Mouse (Mus musculus): ENCODE measurements around the gene St8sia1.

The St8sia1 gene

DNA sequence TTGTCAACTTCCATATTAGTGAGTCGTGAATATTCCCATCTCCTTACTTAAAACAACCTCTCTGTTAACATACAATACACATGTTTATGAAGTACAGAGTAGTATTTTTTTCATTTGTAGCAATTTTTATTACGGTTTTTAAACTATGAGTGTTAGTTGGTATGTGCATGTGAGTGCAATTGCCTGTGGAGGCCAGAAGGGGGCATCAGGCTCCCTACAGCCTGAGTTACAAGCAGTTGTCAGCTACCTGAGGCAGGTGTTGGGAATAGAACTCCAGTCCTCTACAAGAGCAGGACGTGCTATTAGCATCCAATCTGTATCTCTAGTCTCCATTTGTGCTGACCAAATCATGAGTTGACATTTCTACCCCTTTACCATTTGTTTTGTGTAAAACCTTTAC is 19.8 kb downstream of the St8sia1 start:
- DNase-seq (ENCODE audit: low spot score in 2 of 2) = no peak

DNA sequence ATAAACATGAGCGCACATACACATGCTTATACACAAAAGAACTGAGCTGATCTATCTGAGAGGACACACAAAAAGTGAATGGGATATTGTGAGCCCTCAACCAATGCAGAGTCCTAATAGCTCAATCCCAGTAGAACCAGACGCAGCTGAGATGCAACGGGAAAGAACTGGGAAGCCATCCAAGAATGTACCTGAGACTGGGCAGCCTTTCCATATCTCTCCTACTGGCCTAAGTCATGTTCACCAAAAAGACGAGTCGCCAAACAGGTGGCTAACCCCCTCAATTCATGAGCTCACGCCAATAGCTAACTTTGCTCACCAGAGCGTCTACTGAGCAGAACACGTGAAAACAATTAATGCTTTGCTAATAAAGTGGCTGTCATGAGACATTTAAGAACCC is 20.8 kb downstream of the St8sia1 start:
- DNase-seq (ENCODE audit: low spot score in 2 of 2) = no peak

DNA sequence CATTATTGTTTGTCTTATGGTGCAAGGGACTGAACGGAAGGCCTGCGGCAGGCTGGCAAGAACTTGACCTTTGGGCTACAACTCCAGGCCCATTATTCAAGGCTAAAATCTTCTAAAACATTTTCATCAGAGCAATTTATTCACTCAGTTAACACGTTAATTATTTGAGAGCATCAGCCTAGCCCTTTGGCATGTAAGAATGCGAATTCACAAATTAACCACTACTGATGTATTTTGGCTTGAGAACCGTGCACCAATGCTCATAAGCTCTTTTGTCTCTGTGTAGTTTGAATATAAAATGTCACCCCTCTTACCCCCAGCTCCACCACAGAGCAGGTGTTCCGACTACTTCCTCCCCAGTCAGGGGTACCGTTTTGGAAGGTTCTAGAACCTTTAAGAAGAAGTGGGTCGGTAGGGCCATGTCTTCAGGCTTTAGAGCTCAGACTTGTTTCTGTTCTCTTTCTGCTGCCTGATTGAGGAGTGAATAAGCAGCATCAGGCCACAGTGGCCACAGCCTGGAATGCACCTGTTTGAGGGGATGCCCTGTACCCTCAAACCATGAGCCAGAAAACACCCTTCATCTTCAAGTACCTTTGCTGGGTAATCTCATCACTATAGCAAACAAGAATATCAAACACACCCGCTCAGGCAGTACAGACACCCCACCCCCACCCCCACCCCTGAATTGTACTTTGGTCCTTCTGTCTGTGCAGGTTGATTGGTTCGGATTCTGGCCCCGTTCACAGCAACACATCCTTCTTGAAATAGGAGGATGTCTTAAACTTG is 22.5 kb downstream of the St8sia1 start:
- no peak for DNase-seq (ENCODE audit: low spot score in 2 of 2)

DNA sequence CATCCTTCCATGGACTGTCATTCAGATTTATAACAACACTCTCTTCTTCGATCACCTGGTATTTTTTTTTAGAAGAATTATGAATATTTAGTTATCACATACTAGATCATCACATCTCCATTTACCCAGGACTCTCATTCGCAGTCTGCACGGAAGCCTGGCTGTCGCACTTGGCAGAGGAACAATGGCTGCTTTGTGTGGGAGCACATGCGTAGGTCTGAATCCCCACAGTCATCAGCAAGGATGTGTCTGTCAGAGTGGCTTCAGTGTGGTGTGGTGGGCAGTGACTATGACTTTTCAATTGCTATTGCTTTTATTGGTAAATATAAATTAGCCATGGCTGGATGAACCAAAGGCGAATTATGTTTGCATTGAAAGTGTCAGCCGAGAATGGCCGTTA is 23.2 kb downstream of the St8sia1 start:
- DNase-seq (ENCODE audit: low spot score in 2 of 2) = peak; percentile 22 to 54

DNA sequence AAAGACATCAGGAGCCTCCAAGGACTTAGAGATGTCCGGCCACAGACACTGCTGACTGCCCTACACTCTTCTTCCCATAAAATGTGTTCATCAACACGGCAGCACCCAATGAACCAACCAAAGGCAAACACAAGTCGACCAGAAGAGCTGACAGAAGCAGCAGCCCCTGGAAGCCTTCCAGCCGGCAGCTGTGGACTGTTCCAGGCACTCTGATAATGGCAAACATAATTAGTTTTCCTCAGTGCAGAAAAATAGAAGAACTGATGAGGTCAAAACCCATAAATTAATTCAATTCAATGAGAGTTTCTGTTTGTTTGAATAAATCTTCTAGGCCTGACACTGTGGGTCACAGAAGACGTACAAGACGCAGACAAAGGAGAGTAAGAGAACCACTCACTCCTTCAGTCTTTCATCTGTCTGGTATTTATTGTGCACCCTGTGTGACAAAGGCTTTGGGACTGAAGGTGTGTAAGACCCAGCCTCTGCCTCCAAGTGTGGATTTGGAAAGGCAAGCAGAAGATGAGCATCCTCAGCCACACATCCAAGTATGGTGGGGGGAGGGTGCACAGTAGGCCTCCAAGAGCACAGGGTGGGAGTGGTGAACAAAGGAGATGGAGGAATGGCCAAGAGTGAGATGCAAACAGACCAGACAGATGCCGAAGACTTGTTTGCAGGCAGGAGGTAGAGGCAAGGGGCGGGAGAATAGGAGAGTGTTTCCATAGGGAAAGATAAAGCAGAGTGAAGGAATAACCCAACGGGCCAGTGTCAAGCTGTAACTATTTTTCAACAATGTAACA is 25.5 kb downstream of the St8sia1 start:
- DNase-seq (ENCODE audit: low spot score in 2 of 2) = no peak

DNA sequence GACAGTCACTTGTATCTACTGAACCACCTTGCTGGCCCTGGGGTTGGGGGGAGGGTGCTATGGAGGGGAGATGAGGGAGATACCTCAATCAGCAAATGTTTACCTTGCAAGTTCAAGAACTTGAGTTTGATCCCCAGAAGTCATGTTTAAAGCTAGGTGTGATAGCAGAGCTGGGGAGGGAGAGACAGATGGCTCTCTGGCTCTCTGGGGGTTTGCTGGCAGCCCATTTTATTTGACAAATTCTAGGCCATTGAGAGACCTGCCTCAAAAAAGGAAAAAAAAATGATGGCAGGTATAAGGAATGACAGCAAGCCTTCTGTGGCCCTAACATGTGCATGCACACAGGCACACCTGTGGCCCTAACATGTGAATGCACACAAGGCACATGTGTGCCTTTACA is 26.2 kb downstream of the St8sia1 start:
- DNase-seq (ENCODE audit: low spot score in 2 of 2) = no peak

DNA sequence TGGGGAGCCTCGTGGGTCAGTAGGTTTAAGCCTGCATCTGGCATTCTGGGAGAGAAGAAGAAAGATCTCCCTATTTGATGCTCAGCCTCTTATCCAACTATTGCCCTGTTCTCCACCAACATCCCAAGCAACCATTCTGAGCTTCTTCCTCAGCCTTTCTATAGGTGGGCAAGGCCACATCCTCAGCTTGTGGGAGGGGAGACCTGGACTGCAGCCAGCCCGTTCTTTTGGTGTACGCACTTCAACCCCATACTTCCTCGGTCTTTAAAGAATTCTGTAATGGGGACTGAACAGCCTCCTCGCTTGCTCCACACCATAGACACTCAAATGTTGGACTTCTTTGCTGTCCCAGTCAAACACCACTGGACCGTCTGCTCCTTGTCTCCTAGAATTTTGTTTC is 31.7 kb downstream of the St8sia1 start:
- DNase-seq (ENCODE audit: low spot score in 2 of 2) = no peak

DNA sequence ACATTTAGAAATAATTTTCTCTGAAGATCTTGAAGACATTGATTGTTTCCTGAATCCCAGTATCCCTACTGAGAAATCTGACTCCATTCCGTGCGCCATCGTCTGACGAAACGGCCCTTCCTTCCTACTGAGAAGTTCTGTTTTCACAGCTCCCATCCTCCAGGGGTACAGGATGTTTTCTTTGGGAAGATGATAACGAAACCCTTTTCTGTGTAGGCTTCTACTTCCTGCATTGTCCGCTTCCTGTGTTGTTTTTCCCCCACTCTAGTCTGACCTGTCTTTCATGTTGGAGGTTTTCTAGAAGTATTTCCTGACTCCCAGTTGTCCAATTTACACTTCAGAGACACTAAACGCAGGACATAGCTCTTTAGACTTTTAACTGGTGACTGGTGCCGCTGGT is 32.1 kb downstream of the St8sia1 start:
- no peak for DNase-seq (ENCODE audit: low spot score in 2 of 2)

DNA sequence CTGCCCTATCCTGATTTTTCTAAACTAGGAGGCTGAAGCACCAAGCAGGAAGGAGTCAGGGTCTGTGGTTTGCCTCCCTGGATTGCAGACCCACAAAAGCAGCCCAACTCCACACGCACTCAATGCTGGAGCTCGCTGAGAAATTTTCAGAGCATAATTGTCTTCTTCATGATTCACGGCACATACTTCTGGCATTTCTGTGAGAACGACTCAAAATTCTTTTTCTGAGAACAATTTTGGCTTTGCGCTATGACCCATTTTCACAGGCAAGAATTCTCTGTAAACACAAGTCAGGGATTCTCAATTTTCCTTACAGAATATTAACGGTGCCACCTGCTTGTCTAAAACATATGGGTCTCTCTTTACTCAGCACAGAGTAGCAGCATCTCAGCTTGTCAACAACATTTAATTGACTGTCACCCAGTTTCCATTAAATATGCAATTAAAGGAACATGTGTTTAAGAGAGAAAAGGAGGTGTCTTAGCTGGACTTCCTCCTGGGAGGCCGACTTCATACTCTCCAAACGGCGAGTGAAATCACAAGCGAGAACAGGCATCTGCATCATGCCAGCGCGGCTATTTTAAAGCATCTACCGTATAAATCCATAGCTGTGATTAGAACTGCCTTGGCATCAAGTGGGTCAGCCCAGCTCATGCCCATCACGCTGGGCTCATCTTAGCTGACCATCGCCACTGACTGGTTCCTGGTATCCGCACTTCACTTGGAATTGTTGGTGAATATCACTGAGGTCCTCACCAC is 35.5 kb downstream of the St8sia1 start:
- DNase-seq (ENCODE audit: low spot score in 2 of 2) = peak in 1 of 2 experiments; percentile 10

DNA sequence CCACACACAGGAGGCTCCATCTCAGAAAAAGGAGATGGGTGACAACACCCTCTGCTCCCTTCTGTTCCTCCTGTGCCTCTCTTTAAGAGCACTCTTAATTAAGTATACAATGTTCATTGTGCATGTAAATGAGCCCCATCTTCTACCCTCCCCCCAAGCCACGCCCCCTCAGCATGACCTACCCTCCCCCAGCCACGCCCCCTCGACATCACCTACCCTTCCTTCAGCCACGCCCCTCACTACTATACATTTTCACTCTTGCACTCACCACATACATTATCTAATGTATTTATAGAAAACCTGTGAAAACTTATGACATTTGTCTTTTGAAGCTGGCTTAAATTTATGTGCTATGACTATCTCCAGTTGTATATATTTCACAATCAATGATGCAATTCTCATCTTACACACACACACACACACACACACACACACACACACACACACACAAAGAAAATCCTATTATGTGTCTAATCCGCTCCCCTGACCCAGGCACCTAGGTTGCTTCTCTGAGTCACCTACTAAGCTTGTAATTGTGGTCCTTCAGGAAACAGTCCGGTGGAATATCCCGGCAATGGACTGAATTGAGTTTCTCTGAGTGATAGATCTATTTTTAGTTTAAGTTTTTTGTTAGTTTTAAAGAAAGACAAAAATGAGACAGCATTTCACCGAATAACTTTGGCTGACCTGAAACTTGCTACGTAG is 37.2 kb downstream of the St8sia1 start:
- DNase-seq (ENCODE audit: low spot score in 2 of 2) = no peak

DNA sequence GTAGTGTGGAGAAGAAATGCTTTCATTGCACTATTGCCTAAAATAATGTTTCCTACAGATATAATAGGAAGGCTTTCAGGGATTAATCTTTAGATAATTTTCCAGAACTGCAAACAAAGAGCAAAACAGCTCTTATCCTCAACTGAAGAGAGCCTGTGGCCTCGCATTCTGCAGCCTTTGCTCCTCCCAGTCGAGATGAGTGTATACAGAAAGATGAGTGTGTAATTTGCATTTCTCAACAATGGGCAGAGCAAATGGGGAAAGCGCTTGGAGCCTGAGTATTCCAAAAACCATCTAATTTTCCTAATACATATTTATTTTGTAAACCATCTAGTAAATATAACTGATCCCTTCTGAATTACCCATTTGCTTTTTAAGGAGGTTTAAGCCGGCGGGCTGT is 38.3 kb downstream of the St8sia1 start:
- DNase-seq (ENCODE audit: low spot score in 2 of 2) = no peak

DNA sequence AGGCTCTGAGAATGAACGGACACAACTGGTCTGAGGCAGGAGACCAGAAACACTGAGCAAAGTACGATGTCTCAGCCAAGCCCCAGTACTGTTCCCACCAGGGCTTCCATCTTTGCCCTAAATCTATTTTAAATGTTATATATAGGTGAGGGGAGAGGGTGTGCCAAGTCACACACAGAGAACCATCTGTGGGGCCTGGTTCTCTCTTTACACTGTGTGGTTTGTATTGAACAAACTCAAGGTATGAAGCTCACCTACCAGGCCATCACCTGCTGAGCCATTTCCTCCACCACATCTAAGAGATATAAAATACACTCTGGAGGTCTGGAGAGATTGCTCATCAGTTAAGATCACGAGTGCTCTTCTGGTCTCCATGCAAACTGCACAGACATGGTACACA is 38.9 kb downstream of the St8sia1 start:
- DNase-seq (ENCODE audit: low spot score in 2 of 2) = no peak

DNA sequence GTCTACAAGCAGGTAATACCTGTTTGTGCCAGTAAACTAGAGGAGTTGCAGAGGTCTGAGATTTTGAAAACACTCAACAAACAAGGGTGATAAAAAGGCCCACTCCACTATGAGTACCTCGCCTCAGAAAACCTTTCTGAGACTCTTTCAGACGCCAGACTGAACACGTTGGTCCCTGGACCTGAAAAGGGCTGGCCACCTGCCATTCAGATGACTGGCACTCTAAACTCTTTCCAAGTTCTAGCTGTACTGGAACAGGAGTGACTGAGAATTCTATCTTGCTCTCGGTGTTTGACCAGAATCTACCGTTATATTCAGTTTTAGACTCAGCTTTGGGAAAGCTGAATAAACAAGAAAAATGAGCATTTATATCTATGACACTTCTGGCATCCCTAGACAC is 43.4 kb downstream of the St8sia1 start:
- DNase-seq (ENCODE audit: low spot score in 2 of 2) = no peak

DNA sequence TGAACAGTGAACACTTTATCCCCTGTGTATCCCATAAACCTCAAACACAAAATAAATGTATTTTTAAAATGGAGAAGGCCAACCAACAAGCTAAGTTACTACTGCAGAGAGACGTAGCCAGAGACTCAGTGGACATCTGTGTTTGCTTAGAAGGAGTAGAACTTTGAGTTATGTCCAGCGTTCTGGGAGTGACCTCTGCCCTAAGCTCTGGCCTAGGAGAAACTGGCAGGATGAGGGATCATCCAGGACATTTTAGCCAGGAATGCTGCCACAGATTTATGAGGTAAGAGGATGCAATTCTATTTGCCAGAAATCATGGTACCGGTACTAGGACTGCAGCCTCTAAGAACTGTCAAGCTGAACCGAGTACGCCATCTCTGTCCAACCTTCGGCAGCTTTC is 45.6 kb downstream of the St8sia1 start:
- no peak for DNase-seq (ENCODE audit: low spot score in 2 of 2)

DNA sequence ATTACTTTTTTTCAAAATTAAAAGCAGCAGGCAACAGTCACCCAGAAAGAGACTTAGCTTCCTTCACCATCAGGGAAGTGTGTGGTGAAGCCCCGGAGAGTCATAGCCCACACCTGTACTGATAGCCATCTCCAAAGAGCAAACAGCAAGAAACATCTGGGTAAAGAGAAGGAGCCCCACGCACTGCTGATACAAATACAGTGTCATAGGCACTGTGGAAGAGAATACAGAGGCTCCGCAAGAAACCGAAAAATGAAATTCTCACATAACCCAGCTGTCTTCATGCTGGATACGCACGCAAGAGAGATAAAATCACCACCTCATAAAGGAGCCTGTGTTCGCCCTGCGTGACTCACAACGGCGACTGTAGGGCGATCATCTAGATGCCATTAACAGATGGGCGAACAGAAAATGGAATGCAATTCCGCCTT is 46.8 kb downstream of the St8sia1 start:
- DNase-seq (ENCODE audit: low spot score in 2 of 2) = no peak

DNA sequence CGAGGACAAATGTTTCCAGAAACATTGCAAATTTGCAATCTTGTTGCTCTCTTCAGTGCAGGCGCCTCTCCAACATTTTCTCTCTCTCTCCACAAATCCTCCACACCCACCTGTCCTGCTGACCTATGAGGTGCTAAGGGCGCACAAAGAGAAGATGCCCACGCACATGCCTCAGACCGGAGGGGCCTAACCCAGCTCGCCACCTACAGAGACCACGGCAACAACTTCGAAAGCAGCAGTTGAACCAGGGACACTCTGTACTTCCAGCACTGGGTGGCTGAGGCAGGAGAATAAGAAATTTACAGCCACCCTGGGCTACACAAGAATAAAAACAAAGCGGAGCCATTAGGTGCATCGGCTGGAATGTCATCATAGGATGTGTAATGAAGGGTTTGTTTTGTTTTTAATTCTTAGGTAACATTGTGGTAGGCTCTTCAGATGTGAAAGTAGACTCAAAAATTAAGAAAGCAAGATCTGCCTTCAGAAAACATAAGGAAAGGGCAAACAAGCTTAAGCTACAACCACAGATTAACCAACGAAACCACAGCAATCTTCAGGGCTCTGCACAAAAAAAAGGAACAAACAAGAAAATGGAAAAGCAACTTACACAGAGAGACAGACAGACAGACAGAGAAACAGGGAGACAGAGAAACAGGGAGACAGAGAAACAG is 47.8 kb downstream of the St8sia1 start:
- no peak for DNase-seq (ENCODE audit: low spot score in 2 of 2)

DNA sequence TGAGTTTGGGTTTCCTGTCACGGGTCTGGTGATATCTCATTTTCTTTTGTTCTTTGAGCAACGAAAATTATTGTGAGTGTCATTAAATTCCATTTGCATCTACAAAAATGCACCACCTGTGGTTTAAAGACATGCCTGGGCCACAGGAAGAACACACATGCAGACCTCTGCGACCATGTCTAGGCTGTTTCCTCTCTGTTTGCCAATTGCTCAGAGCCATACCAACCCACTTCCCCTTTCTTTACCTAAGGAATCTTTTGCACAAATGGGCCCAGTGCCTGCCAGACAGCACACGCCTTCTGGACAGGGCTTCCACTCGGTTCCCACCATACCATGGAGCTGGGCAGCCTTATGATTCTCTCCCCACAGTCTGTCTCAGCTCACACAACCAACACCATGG is 48.8 kb downstream of the St8sia1 start:
- no peak for DNase-seq (ENCODE audit: low spot score in 2 of 2)

DNA sequence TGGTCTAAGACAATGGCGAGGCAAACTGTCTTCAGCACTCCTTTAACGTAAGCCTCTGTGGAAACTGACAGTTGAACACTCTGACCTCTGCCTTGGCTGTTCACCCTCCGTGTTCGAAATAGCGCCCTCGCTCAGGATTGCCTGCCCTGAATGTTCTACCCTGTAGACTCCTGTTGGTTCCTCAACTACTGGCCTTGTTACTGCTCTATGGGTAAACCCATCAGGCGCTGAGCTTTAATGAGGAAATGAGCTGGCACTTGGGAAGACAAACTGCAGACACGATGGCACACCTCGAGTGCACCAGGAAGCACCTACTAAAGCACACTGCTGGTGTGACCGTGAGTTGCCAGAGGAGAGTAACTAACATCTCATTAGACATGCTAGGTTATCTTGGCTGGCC is 49.6 kb downstream of the St8sia1 start:
- no peak for DNase-seq (ENCODE audit: low spot score in 2 of 2)

DNA sequence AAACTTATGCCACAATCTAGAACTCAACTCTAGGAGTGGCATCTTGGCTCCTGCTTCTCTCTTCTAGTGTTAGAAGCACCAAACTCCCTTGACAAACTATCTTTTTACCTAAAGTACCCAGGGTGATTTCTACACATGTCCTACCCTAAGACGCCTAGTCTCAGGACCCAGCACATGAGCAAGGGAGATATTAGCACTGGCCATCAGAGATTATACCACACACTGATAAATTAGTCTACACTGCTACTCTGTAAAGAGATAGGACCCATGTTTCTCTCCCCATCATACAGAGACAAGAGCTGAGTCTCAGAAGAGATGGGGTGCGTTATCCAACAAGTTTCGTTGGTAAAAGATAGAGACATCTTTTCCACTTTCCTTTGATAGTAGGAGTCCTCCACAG is 53.0 kb downstream of the St8sia1 start:
- no peak for DNase-seq (ENCODE audit: low spot score in 2 of 2)

DNA sequence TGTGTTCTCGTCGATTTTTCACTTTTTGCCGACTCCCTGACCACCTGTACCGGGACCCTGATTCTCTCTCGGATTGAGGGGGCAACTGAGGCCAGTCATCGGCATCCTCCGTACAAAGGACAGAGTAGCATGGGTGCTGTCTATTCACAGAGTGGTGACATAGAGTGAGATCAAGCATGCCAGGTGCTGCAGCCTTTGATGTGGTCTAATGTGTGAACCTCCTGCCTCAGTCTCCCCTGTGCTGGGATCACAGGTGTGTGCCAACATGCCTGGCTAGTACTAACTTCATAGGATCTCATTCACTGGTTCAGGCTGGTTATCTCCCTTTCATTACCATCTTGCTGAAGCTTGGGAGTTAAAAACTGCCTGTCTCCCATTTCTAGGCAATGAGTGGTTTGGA is 53.5 kb downstream of the St8sia1 start:
- DNase-seq (ENCODE audit: low spot score in 2 of 2) = no peak

DNA sequence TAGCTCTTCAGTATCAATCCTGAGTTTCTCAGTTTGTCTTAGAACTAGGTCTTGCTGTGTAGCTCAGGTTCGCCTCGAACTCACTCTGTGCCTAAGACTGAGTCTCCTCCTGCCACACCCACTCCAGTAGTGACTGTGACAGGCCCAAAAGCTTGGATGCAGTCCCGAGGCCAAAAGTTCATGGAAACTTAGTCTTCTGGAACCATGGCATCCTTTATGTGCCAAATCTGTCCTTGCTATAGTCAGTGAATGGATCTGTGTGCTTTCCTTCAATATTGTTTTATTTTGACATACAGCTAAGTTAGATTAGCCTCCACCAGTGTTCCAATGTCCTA is 54.5 kb downstream of the St8sia1 start:
- no peak for DNase-seq (ENCODE audit: low spot score in 2 of 2)
